8 mouse cellular contexts compared by ENCODE assay signal in genomic region chr12:20232746-20233453, GRCm38 (mm10).
A peak's percentile ranks its signal among the peaks of the same experiment; 100 is the strongest.
DNase-seq lines count a peak whose midpoint lies in the region; ATAC-seq and TF ChIP-seq lines count a peak whose summit lies in the region.

No protein-coding gene starts in this region.

- H3K4me2 ChIP-seq in lung, embryonic 14.5 days, result no peak overlapping the region
- H3K4me2 ChIP-seq in heart, embryonic 16.5 days (ENCODE audit: low read depth, low read length), result no peak overlapping the region
- H3K4me2 ChIP-seq in liver, embryonic 13.5 days, result no peak overlapping the region

- no peak for TF ChIP-seq CTCF in lung, embryonic 14.5 days (IDR thresholded peaks at IDR 0.05; ENCODE audit: low read depth)
- TF ChIP-seq CTCF in lung, adult 2 months (IDR thresholded peaks at IDR 0.05; ENCODE audit: insufficient read depth, low read length), result no peak
- peak; percentile 34; the same call in 1 of the 2 replicates for TF ChIP-seq CTCF in olfactory bulb, adult 2 months (IDR thresholded peaks at IDR 0.05; ENCODE audit: insufficient read depth, low read depth, low read length)

- H3K27ac ChIP-seq in lung, embryonic 14.5 days (ENCODE audit: low read depth), result no peak overlapping the region
- H3K27ac ChIP-seq in heart, embryonic 16.5 days (ENCODE audit: low read length), result no peak overlapping the region
- no peak overlapping the region for H3K27ac ChIP-seq in liver, embryonic 13.5 days
- no peak overlapping the region for H3K27ac ChIP-seq in olfactory bulb, adult 2 months (ENCODE audit: insufficient read depth, low read depth, low read length)

- H3K27me3 ChIP-seq in lung, embryonic 14.5 days (ENCODE audit: insufficient read depth, low read length), result peaks cover 8% of the 10 kb centered on the region; the same call in 1 of the 2 replicates
- H3K27me3 ChIP-seq in heart, embryonic 16.5 days (ENCODE audit: control insufficient read depth, insufficient read depth, low read length), result no peaks in the 10 kb centered on the region
- peaks cover 15% of the 10 kb centered on the region for H3K27me3 ChIP-seq in liver, embryonic 13.5 days

- WGBS in lung, embryonic 14.5 days, result 66% methylated on average over 32 of the region's 32 CpGs
- 57% methylated on average over 32 of the region's 32 CpGs for WGBS in lung, adult 2 months
- 62% methylated on average over 32 of the region's 32 CpGs for WGBS in heart, embryonic 16.5 days
- 61% methylated on average over 32 of the region's 32 CpGs for WGBS in liver, embryonic 13.5 days (ENCODE audit: insufficient replicate concordance)
- 72% methylated on average over 32 of the region's 32 CpGs for WGBS in olfactory bulb, adult 2 months

- no peaks in the 10 kb centered on the region for H3K4me1 ChIP-seq in lung, embryonic 14.5 days (ENCODE audit: insufficient read depth)
- no peaks in the 10 kb centered on the region for H3K4me1 ChIP-seq in lung, adult 2 months (ENCODE audit: control insufficient read depth, insufficient read depth, low read length)
- H3K4me1 ChIP-seq in heart, embryonic 16.5 days (ENCODE audit: control insufficient read depth, insufficient read depth, low read length), result no peaks in the 10 kb centered on the region
- H3K4me1 ChIP-seq in liver, embryonic 13.5 days (replicated peaks), result no peaks in the 10 kb centered on the region
- H3K4me1 ChIP-seq in olfactory bulb, adult 2 months (ENCODE audit: control insufficient read depth, insufficient read depth, low read length), result no peaks in the 10 kb centered on the region

- H3K9ac ChIP-seq in lung, embryonic 14.5 days, result no peak overlapping the region
- H3K9ac ChIP-seq in heart, embryonic 16.5 days (ENCODE audit: low read length), result no peak overlapping the region
- no peak overlapping the region for H3K9ac ChIP-seq in liver, embryonic 13.5 days

- peak; percentile 5 for DNase-seq in lung, embryonic 14.5 days
- no peak for DNase-seq in lung, adult 2 months
- DNase-seq in embryo, embryonic 9.5 days (ENCODE audit: extremely low spot score), result peak; percentile 53
- no peak for DNase-seq in liver, embryonic 13.5 days
- no peak for DNase-seq in right cerebral cortex, postnatal 14 days
- DNase-seq in MN1 (ENCODE audit: low spot score), result no peak

- peaks cover 62% of the 10 kb centered on the region for H3K9me3 ChIP-seq in lung, embryonic 14.5 days (ENCODE audit: low read depth, low read length)
- H3K9me3 ChIP-seq in heart, embryonic 16.5 days (replicated peaks; ENCODE audit: control insufficient read depth, low read length), result peaks cover 64% of the 10 kb centered on the region
- H3K9me3 ChIP-seq in liver, embryonic 13.5 days (replicated peaks), result peaks cover 64% of the 10 kb centered on the region

- no peaks in the 10 kb centered on the region for H3K36me3 ChIP-seq in lung, embryonic 14.5 days (ENCODE audit: insufficient read depth)
- H3K36me3 ChIP-seq in heart, embryonic 16.5 days (ENCODE audit: control insufficient read depth, insufficient read depth), result no peaks in the 10 kb centered on the region
- H3K36me3 ChIP-seq in liver, embryonic 13.5 days, result peaks cover 33% of the 10 kb centered on the region

- ATAC-seq in lung, embryonic 14.5 days (ENCODE audit: insufficient read depth), result peak; percentile 59
- ATAC-seq in heart, embryonic 16.5 days (replicated peaks; ENCODE audit: extremely low read depth, insufficient read depth, low FRiP score), result peak; percentile 43
- peak; percentile 44 for ATAC-seq in liver, embryonic 13.5 days (ENCODE audit: low read depth)

- no peak for TF ChIP-seq POLR2A in lung, adult 2 months (IDR thresholded peaks at IDR 0.05; ENCODE audit: borderline replicate concordance, extremely low read depth, low read depth, low read length)
- TF ChIP-seq POLR2A in olfactory bulb, adult 2 months (IDR thresholded peaks at IDR 0.05; ENCODE audit: insufficient read depth, low read depth, low read length), result peak; percentile 23; the same call in 1 of the 2 replicates

- no peak overlapping the region for H3K4me3 ChIP-seq in lung, embryonic 14.5 days (ENCODE audit: low read depth, low read length)
- no peak overlapping the region for H3K4me3 ChIP-seq in lung, adult 2 months (replicated peaks; ENCODE audit: extremely low read depth, low read depth, low read length)
- H3K4me3 ChIP-seq in heart, embryonic 16.5 days (ENCODE audit: low read length), result no peak overlapping the region
- no peak overlapping the region for H3K4me3 ChIP-seq in liver, embryonic 13.5 days (replicated peaks)
- H3K4me3 ChIP-seq in olfactory bulb, adult 2 months (ENCODE audit: insufficient read depth, low read depth, low read length), result no peak overlapping the region

Comparison
In these comparisons a context has a peak if more than half of its experiments do, and no peak if none do; other contexts are left out.
1. DNase-seq: peak in lung, embryonic 14.5 days (single experiment) and embryo, embryonic 9.5 days (single experiment); none in lung, adult 2 months (single experiment), liver, embryonic 13.5 days (single experiment), right cerebral cortex, postnatal 14 days (single experiment) and MN1 (single experiment).
2. Peak in every context shown above with its lines, with median percentiles within 50 percentile points of each other: ATAC-seq.